Mouse (Mus musculus) embryonic stem cell, embryonic (primary cell): ENCODE measurements around the gene Pkp4.

Experiments used
- CTCF ChIA-PET, 4 experiments: fragments of 300-600 bp in 2 of 4; fragments of 350-600 bp in 2 of 4; sonication (Branson Sonifier 250); formaldehyde crosslinking; loops; one replicate each; lab custom pipeline; 2022; ENCODE audit warnings: inconsistent platforms in 2 of 4; lab: Charles Lee
- POLR2A ChIA-PET, 4 experiments: fragments of 300-600 bp in 2 of 4; fragments of 350-600 bp in 2 of 4; sonication (Branson Sonifier 250); formaldehyde crosslinking; loops; one replicate each; lab custom pipeline; 2022; ENCODE audit warnings: antibody characterized with exemption in 4 of 4, inconsistent platforms in 1 of 4; lab: Charles Lee

The Pkp4 gene

DNA sequence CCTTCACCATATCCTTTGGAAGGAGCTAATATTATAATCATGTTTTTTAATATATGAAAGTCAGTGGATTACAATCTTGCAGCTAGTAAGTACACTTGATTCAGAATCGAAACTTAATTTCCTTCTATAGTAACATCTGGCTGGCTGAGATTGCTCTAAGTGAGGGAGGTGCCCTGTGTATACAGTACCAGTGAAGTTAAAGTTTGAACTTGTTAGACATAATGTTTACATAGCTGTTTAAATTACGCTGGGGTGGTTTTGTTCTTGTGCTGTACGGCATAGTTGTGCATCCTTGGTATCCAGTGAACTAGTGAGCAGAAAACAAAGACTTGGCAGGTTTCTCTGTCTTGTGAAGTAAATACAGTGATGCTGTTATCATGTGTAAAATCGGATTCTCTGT is 18.3 kb downstream of the Pkp4 start:
- CTCF ChIA-PET, result no interaction called here
- POLR2A ChIA-PET, result interaction anchor here in 2 of 4 experiments (0.6 to 3.4 kb wide), 11 partner anchors 8 to 187 kb away, joined by 3 to 19 read pairs (median 4); partner anchors contain the start of genes Ccdc148 (in 2 of the 2) and Pkp4 (in 2 of the 2)

DNA sequence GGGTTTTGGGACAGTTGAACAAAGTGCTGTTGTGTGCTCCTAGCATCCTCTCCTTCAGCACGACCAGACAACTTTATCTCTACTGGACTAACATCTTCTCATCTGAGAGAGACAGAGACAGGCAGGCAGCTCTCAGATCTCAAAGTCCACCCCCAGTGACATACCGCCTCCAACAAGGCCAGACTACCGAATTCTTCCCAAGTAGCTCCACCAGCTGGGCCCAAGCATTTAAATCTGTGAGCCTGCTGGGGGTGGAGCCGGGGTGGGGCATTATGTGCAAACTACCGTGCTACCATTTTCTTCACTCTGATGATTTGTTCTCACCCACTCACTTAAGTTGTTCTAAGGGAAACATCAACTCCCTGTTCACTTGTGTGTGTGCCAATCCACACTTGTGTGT is 18.8 kb downstream of the Pkp4 start:
- ChIA-PET POLR2A (interaction anchor here in 2 of 4 experiments (1.1 to 3.4 kb wide), 9 partner anchors 8 to 19 kb away, joined by 3 to 19 read pairs (median 4); partner anchors contain the start of genes Ccdc148 (in 2 of the 2) and Pkp4 (in 2 of the 2)), CTCF (no interaction called here)

DNA sequence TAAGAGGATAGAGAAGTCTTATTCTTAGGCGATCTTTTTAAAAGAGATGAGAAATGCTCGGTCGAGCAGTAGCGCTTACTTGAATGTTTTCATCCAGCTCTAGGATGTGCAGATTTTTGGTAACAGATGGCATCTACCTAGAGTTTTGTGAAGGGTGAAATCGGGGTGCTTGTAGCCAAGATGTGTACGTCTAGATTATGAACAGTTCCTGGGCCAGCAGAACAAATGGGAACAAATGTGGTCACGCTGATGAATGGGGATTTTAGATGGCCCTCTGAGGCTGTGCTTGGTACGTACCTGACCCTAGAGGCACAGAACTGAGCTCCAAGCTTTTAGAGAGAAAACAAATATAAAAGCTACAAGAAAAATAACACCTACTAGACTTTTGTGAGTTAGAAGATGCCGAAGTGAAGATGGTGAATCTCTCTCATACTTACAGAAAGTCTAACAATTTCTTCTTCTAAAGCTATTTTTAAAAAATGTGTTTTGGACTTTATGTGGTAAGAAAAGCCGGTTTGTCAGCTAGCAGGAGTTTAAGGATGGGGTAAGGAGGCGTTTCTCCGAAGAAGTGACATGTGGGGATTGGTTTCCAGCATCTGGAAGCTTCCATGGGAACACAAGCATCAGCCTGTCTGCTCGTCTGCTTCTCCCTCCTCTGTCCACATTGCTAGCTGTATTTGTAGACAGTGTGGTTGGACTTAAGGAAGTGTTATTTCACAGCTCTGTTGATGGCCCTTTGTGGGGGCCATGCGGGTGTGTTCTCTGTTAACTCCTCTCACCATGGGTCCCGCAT is 20.9 kb downstream of the Pkp4 start:
- CTCF ChIA-PET, result no interaction called here

DNA sequence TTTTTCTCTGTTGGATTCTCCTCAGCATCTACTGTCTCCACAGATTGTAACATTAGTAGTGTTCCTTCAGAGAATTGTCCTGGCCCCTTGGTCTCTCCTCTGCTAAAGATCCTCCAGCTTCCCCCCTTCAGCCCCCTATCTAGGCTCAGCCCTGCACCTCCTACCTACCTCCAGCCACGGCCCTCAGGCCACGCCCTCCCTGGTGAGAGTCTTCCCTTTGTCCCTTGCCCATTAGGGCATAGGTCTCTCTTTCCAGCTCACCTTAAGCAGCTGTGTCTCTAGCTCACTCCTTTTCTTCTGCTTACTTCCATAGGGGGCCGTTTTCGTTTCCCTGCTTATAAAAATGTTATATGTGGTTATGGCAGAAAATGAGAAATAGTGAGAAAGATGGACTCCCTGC is 22.9 kb downstream of the Pkp4 start:
- CTCF ChIA-PET, result no interaction called here
- POLR2A ChIA-PET, result interaction anchor here in 3 of 4 experiments (0.5 to 2.0 kb wide), 6 partner anchors 11 to 77 kb away, joined by 3 to 6 read pairs (median 4); partner anchors contain the start of gene Ccdc148 (in 1 of the 3)

More for the DNA sequence above, 20.9 kb downstream of the Pkp4 start:
- POLR2A ChIA-PET, result interaction anchor here in 2 of 4 experiments (0.7 to 2.8 kb wide), 5 partner anchors 10 to 29 kb away, joined by 3 to 16 read pairs (median 3); no protein-coding TSS in a partner anchor

DNA sequence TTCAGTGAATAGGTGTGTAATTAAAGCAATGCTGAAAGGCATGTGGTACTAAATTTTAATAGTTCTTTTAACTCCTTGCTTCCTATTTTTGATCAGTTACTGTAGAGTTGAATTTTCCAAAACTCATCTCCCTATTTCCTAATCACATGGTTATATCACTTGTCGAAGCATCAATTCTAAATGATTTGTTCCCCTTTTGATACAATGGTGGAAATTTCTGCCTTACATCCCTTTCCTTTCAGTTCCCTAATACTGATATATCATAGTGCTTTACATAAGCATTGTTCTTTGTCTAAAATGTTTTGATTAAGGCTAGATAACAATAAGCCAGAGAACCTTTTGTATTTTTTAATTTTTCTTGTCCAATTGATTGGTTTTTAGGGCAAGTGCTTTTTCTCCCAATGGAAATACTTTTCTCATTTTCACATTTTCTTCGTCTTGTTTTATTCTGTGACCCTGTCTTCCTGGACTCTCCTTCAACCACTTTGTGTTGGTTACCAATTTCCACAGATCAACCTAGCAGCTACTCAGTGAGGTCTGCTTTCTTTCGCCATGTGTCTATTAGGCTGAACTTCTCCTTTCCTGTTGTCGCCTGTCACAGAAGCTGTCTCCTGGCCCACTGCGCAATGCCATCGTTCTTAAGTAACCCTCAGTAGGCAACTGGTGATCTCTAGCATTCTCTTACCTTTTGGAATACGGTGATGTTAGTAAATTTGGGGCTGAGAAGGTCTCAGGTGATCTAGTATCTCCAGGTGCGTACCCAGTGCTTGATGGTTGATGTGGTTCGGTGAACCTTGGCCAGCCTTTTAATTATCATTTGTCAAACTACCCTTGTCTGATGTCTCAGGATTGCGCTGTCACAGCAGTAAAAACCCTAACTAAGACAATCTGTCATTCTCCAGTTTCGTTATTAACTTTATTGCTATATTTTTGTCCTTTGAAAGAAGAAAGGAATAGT is 23.7 kb downstream of the Pkp4 start:
- CTCF ChIA-PET, result no interaction called here

DNA sequence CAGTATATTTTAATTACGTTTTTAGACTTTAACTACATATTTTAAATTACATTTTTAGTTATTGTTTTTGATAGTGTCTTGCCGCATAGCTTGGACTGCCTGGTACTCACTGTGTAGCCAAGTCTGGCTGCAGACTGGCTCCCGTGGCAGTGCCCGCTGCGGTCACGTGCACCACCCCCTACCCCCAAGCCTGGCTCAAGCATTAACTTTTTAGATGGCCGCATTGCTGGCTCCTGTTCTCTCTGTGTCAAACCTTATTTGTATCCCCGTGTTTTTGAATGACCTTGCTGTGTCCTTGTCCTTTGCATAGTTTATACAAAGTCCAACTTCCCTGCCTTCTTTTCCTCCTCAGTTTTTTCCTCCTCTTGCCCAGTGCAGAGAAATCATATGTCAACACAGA is 25.5 kb downstream of the Pkp4 start:
- POLR2A ChIA-PET, result interaction anchor here in 2 of 4 experiments (1.1 to 1.6 kb wide), 3 partner anchors 11 to 43 kb away, joined by 3 to 4 read pairs (median 3); no protein-coding TSS in a partner anchor
- CTCF ChIA-PET, result interaction anchor here in 1 of 4 experiments (0.6 kb wide), 1 partner anchor 24 kb away, joined by 5 read pairs; no protein-coding TSS in a partner anchor

More for the DNA sequence above, 23.7 kb downstream of the Pkp4 start:
- POLR2A ChIA-PET, result interaction anchor here in 3 of 4 experiments (0.7 to 2.0 kb wide), 4 partner anchors 23 to 92 kb away, joined by 3 to 6 read pairs (median 3); partner anchors contain the start of gene Ccdc148 (in 1 of the 3)

DNA sequence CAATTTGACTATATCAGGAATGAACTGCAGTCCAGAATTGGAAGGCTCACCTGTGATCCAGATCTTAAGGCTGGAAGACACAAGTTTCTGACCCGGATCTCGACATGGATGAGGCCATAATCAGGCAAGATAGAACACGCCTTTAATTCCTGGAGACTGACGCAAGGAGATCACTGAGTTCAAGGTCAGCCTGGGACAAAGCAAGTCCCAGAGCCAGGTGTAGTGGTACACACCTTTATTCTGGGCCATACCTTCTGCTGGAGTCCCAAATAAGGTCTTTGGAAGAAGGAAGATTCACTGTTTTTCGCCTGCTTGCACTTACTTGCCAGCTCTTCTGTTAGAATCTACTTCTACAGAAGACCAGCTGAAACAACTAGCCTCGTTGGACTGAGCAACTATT is 26.3 kb downstream of the Pkp4 start:
- ChIA-PET POLR2A (interaction anchor here in 3 of 4 experiments (0.6 to 1.4 kb wide), 8 partner anchors 10 to 44 kb away, joined by 3 to 6 read pairs (median 4); no protein-coding TSS in a partner anchor), CTCF (interaction anchor here in 1 of 4 experiments (0.6 kb wide), 1 partner anchor 25 kb away, joined by 5 read pairs; no protein-coding TSS in a partner anchor)

DNA sequence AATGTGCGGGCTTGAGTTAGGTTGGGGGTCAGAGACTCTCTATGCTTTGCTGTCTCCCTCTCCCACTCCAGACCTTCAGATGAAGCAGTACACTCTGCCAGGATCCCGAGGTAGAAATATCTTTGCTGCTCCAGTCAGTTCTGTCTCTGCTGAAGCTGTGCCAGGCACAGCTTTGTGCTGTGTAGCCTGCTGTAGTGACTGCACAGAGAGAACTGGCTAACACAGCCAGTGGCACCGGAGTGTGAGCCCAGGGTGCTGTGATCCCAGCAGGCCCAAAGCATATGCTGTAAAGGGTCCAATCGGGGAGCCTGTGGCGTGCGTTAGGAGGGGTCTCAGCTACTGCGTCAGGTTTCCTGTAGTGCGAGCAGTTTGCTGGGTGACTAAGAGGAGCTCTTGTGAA is 27.7 kb downstream of the Pkp4 start:
- CTCF ChIA-PET, result no interaction called here
- POLR2A ChIA-PET, result interaction anchor here in 3 of 4 experiments (0.6 to 1.1 kb wide), 6 partner anchors 15 to 232 kb away, joined by 3 to 6 read pairs (median 3); no protein-coding TSS in a partner anchor

DNA sequence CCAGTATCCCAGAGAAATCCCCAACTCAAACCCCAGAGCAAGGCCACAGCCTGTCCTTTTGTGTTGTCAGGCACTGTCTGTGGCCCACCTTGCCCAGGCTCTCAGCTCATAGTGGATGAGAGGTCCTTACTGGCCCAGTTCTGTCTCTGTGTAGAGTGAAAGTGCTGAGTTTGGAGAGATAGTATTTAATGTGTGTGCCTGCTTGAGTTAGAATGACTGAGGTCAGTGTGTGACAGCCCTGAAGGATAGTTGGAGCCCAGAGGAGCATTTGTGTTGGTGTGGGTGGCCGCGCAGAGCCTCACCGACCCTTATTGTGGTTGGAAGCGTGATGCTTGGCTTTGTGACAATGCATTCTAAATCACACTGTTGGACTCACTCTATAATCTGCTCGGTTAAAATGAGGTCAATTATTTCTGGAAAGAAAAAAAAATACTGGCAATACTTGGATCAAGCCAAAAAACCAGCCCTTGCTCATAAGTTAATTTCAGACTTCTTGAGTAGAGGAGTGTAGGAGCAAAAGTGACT is 29.1 kb downstream of the Pkp4 start:
- CTCF ChIA-PET, result no interaction called here
- POLR2A ChIA-PET, result no interaction called here

DNA sequence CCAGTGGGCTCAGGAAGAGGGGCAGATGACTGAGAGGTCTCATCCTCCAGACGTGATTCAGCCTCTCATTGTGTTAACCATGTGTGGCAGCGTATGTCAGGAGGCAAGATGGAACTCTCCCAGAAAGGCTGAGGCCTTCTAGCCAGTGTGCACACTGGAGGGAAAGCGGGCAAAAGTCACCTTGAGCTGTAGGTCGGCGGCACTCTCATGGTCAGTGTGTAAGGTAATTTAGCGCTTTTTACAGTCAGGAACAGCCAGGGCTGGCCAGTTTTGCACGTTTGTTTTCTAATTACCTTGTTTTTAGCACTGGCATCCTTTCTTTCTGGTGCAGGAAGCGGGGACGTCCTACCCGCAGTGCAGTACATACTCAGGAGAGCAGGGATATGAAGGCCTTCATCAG is 29.5 kb downstream of the Pkp4 start:
- POLR2A ChIA-PET, result interaction anchor here in 1 of 4 experiments (0.9 kb wide), 1 partner anchor 41 kb away, joined by 3 read pairs; no protein-coding TSS in a partner anchor
- CTCF ChIA-PET, result interaction anchor here in 2 of 4 experiments (0.5 kb wide), 2 partner anchors 248 to 675 kb away, joined by 3 read pairs; no protein-coding TSS in a partner anchor

DNA sequence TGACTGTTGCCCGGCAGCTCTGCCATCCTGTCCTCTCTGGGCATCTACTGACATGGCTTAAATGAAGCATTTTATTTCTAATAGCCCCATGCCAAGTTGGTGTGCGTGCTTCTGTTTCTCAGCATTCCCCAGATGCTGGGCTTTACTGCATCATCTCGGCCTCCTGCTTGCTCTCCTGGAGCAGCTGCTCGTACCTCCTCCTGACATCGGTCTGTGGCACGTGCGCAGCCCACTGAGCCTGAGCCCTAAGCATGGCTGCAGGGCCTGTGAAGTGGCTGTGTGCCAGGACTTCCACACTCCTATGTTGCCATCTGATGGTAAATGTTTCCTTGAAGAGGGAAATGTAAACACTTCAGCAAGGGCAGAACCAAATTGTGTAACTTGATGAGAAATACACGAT is 30.8 kb downstream of the Pkp4 start:
- CTCF ChIA-PET, result no interaction called here
- POLR2A ChIA-PET, result interaction anchor here in 1 of 4 experiments (0.7 kb wide), 1 partner anchor 9 kb away, joined by 3 read pairs; no protein-coding TSS in a partner anchor

DNA sequence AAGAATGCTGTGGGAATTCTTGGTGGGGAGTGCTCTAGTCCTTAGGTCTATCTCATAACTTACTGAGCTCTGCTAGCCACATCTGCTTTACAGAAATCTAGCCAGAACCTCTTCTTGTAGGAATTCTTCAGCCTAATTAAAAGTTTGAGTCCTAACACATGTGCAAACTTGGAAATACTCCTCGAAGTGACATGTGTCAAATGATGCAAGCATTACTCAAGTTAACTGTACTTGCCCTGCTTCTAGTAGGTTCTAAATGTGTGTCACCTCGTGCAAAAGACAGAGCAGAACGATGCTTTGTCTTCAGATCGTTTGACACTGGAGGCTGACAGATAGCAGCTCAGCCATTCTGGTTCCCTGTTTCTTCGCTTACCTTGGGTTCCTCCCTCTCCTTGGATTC is 32.5 kb downstream of the Pkp4 start:
- ChIA-PET POLR2A (interaction anchor here in 2 of 4 experiments (1.1 to 1.6 kb wide), 3 partner anchors 11 to 22 kb away, joined by 3 to 4 read pairs (median 4); no protein-coding TSS in a partner anchor), CTCF (interaction anchor here in 1 of 4 experiments (0.6 kb wide), 1 partner anchor 980 kb away, joined by 3 read pairs; no protein-coding TSS in a partner anchor)

DNA sequence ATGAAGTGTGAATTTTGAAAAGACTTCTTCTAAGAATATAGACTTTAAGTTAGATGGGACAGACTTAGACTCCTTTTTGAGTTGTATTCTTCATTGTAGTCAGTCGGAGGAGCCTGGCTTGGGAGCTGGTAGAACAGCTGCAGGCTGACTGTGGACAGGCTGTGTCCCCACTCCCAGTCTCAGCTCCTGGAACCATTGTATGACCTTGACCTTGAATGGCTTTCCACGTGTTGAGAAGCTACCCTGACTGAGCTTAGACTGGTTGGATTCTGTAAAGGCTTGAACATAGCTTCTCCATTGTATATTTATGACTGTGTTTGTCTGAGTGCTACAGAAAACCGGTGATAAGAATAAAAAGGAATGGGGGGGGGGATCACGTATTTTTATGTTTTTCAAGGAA is 36.5 kb downstream of the Pkp4 start:
- POLR2A ChIA-PET, result interaction anchor here (0.5 to 2.4 kb wide), 26 partner anchors 10 to 1035 kb away, joined by 3 to 15 read pairs (median 4); partner anchors contain the start of genes Pkp4 (in 3 of the 4) and Ccdc148 (in 2 of the 4)

DNA sequence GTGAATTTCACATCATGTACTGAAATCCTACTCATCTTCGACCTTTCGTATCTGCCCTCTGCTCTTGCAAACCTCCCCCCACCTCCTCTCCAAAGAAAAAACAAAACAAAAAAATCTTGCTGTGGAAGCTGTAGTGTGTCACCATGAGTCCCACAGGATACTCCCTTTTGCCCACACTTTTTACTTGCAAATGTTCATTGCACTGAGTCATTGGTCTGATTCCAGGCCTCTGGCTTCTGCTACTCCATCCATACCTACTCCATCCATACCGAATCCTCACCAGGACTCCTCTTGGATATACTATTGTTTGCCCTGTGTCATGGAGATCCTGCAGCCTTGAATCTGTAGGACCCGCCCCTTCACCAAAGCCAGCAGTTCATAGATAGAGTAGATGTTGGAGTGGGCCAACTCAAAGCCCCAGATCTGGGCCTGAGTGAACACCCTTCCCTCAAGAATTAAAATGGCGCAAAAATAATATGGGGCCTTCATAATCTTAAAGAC is 38.9 kb downstream of the Pkp4 start:
- ChIA-PET CTCF (no interaction called here), POLR2A (no interaction called here)

More for the DNA sequence above, 36.5 kb downstream of the Pkp4 start:
- CTCF ChIA-PET, result interaction anchor here in 2 of 4 experiments (0.5 to 0.6 kb wide), 2 partner anchors 11 to 721 kb away, joined by 3 read pairs; no protein-coding TSS in a partner anchor

DNA sequence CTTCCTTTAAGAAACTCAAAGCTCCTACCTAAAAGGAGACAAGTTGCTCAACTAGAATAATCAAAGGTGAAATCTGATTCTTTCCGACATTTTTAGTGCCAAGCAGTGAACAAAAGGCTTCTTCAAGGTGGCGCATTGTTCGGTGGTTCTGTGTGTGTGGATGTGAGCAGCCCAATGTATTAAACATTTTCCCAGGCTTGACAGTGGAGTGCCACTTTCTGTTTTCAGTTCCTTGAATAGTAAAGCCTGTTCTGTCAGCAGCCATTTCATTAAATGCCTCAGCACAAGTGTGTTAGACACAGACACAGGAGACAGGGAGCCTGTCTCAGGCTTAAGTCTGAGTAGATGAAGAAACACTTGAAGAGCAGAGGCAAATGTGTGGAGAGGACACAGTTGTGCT is 39.9 kb downstream of the Pkp4 start:
- POLR2A ChIA-PET, result interaction anchor here in 2 of 4 experiments (0.9 to 2.6 kb wide), 4 partner anchors 9 to 39 kb away, joined by 3 to 6 read pairs (median 3); no protein-coding TSS in a partner anchor
- CTCF ChIA-PET, result no interaction called here

DNA sequence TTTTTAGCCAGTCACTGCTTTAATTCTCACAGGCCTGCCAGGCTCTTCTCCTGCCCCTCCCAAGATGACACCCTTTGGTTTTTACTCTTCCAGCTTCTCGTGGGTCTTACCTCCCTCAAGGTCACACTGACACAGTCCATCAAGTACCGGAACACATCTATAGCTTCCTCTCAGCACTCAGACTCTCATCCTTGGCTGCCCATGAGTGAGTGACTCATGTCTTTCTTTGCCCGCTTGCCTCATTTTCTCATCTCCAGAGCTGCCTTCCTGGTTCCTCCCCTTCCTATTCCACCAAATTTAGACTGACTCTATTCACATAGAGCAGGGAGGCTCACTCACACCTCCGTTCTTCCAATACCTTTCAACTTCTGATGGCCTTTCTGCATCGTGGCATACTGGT is 42.3 kb downstream of the Pkp4 start:
- CTCF ChIA-PET, result no interaction called here
- POLR2A ChIA-PET, result interaction anchor here in 2 of 4 experiments (0.7 to 2.4 kb wide), 5 partner anchors 25 to 683 kb away, joined by 3 to 5 read pairs (median 4); no protein-coding TSS in a partner anchor
